Mouse (Mus musculus): ENCODE measurements around the gene Ss18l1. TPM values are rescaled to one million over a fixed set of nuclear protein-coding genes. Genes with fewer than 3 reads are reported as not detected.

Gene Ss18l1
- total RNA-seq, 2 experiments from 2014 or later: 5.1 to 5.9 TPM

- no peak for DNase-seq
These were observed 7.6 kb upstream of the Ss18l1 start for GRCm38 (mm10) chr2:180034753-180035152.

DNA sequence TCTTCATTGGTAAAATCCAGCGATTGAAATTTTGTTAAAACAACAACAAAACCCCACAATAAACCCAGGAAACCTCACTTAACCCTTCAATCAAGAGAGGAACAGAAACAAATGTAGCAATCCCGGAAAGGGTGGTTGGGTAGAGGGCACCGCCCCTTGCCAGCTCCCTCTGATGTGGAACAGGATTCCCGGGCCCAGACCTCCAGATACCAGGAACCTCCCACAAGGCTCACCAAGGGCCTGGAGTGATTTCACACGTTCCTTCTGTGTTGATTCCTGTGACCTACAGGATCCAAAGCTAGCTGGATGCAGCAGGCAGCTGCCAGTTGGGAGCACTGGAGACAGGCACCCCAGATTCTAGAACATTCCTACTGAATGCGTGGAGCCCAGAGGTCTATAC, 1.9 kb upstream of the Ss18l1 start:
- DNase-seq: no peak

DNA sequence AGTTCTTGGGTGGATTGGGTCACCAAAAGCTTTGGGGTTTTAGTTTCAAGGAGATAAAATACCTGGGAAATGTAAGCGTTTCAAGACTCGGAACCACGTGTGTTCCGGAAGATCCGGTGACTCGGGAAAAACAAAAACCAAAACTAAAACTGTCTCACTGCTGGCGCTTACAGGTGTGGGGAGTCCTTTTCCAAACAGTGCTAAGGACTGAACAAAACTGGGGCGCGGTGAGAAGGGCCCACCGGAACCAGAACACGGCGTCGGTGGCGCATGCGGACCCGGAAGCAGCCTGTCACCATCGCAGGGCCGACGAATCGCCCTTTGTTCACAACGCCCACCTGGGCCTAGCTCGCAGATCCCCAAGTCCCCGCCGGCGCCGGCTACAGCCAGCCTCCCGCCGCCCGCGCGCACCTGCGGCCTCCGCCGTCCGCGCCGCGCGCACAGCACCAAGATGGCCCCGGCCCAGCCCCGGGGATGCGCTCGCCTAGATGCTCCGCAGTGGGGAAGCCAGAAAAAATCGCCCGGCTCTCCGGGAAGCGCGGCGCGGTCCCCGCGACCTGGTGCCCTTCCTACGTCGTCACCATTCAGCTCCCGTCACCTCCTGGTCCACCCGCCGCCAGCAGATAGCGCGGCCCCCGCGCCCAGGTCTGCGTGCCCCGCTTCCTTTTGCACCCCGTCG, 593 bp upstream of the Ss18l1 start:
- peak; percentile 65 for DNase-seq

DNA sequence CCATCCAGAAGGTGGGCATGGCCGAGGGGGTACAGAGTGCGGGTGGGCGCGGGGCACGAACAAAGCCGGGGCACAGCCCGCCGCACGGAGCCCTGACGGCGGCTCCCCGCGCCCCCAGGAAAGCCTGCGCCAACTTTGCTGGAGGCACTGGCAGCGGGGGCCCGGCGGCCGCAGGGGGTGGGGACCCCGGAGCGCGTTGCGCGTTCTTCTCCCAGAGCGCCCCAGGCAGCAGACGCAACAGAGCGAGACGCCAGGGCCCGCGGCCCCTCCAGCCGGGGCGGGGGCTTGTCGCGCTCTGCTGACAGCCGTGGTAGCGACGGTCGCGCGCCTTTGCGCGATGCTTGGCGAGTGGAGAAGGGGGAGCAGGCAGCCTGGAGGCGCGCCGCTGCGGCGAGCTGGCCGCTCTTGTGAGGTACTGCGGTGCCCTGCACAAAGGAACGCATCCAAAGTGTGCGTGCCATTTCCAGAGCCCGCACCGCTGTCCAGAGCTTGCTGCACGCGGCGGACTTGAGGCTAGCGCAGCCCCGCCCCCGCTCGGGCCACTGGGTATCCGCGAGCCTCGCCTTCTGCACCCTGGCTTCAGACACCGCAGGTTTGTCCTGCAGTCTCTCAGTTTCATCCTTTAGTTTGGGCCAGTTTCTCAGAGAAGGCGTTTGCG, 678 bp downstream of the Ss18l1 start:
- peak; percentile 77 for DNase-seq

- DNase-seq: peak; percentile 54
These were observed 3.0 kb downstream of the Ss18l1 start for GRCm38 (mm10) chr2:180045283-180045682.

DNA sequence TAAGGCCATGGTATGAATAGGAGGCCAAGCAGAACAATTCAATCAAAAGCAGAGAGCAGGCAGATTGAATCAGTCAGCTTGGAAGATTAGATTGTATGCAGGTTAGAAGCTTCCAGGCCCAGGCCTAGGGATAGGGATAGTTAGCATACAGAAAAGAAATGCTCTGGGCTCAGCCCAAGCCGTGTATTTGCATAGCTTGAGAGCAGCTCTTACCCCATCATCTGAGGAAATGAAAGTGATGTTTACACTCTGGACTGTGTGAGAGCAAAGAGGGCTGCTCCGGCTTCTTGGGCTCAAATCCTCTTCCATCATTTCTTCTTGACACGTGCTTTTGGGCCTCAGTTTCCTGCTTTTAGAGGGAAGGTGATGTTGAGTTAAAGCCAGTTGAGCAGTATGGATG, 5.3 kb downstream of the Ss18l1 start:
- no peak for DNase-seq

GRCm38 (mm10) chr2:180047980-180048635, 5.8 kb downstream of the Ss18l1 start:
- DNase-seq: no peak

- DNase-seq: peak; percentile 89
These were observed 8.7 kb downstream of the Ss18l1 start for GRCm38 (mm10) chr2:180050986-180051385.

- DNase-seq: peak; percentile 33
These were observed 9.9 kb downstream of the Ss18l1 start for GRCm38 (mm10) chr2:180051986-180052733.

- DNase-seq: no peak
These were observed 10.7 kb downstream of the Ss18l1 start for GRCm38 (mm10) chr2:180053001-180053400.

- DNase-seq: no peak
These were observed 21.2 kb downstream of the Ss18l1 start for GRCm38 (mm10) chr2:180063338-180064131.

DNA sequence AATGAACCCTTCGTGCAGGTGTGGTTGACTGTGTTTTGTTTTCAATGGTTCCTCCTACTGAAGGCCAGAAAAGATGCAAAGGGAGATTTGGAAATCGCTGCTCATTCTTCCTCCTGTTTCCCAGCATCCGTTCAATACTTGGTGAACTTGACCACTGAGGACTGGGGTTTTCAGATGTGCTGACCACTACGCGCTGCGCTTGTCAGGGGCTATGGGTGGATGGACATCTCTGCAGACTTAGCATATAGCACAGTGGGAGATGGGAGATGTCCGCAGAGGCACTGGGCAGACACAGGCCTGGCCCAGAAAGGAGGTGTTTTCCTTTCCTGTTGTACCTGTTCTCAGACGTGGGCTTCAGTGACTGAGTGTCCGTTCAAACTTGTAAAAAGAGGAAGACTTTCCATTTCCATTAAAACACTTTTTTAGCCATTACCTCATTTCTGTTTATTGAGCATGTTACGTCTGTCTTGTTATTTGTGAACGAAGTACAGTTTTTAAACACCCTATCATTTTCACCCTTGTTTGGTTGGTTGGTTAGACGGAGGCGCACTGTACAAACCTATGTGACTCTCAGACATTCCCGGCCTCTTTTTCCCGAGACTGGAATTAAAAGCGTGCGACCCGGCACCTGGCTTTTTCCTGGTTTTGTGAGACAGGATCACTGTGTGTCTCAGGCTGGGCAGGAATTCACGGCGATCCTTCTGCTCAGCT, 27.6 kb downstream of the Ss18l1 start:
- DNase-seq: no peak

- peak; percentile 97 for DNase-seq
These were observed 28.5 kb downstream of the Ss18l1 start, which contains the start of gene Mtg2 for GRCm38 (mm10) chr2:180070481-180071453. Gene Mtg2 (plus strand): TSS chr2:180070588.

DNA sequence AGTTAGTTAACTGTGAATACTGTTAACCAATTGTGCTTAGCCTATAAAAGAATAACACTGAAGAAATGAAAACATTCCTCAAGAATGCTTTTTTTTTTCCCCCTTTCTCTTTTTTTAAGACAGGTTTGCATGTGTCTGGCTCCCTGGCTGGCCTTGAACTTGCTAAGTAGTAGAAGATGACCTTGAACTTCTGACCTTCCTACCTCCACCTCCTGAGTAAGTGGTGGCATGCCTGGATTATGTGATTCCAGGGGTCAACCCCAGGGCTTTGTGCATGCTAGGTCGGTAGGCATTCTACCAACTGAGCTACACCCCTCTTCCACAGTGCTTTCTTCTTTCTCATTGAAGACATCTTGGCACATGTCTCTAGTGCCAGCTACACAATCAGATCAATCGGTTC, 29.4 kb downstream of the Ss18l1 start:
- no peak for DNase-seq

- no peak for DNase-seq
These were observed 30.6 kb downstream of the Ss18l1 start for GRCm38 (mm10) chr2:180072886-180073285.

GRCm38 (mm10) chr2:180077622-180078021, 35.3 kb downstream of the Ss18l1 start:
- DNase-seq: no peak

DNA sequence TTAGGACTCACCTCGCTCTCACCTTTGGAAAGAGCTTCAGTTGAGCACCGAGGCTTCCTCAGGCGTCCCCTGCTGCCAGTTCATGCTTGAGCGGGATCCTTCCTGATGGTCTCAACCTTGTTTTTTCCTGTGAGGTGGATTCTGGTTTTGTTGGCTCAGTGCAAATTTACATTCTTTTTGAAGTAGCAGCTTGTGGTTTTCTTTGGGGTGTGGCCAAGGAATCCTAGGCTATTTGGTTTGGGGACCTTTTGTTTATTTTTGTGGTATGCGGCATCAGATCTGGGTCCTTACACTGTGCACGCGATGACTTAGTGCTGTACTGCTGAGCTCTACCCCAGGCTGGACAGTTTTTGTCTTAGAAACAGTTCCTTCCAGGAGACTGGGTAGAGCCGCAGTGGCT, 38.4 kb downstream of the Ss18l1 start:
- DNase-seq: no peak

GRCm38 (mm10) chr2:180083063-180083462, 40.8 kb downstream of the Ss18l1 start:
- DNase-seq: no peak

DNA sequence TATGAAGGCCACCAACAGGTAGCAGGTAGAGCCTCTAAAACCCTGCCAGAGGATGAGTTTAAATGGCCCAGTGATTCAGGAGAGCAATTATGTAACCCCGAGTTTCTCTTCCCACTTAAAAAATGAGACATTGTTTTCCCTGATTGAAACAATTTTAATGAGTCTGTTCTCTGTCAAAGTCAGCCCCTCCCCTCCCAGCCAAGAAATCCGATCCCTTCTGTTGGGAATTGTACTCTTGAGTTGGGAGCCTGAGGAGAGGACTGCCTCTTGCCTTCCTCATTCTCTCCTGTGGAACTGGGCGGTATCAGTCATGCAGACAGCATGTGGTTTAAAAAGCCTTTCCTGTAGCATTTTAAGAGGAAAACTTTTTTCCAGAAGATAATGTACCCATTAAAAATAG, 42.3 kb downstream of the Ss18l1 start:
- DNase-seq: no peak
